ENCODE assay signal across 9 mouse cellular contexts in the genomic region with DNA sequence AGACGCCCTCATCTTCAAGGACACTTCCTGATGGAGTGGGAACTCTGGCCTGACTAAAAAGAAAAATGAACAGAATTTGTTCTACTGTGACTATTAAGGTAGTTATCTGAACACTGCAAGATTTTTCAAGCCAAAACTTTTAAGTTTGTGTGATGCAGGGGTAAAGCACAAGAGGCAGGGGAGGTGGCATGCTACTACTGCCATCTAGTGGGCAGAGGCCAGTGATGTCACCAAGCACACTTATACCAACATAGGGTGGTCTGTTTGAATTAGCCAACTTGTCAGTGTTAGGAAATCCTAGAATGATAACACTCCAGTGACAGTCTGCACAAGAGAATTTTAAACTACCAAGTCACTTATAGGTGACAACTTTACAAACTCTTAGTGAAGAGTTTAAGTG. TPM values are rescaled to one million over a fixed set of nuclear protein-coding genes. Genes with fewer than 3 reads are reported as not detected.
DNase-seq lines count a peak whose midpoint lies in the region; ATAC-seq and TF ChIP-seq lines count a peak whose summit lies in the region.
"Had no signal": no experiment of that assay in that cellular context is flagged by ENCODE, and none has a peak within 500 bp of the region (broad histone marks: within the 10 kb centered on the region; RNA-seq: fewer than 3 reads in every experiment).

No protein-coding gene starts in this region.

- no peak overlapping the region for H3K4me3 ChIP-seq in layer of hippocampus, adult 2 months
- no peak overlapping the region for H3K4me3 ChIP-seq in G1E (ENCODE audit: low read depth, low read length)
- no peak overlapping the region for H3K4me3 ChIP-seq in bone marrow macrophage, adult 2 months (ENCODE audit: insufficient read depth, low read length)
- no peak overlapping the region for H3K4me3 ChIP-seq in liver, adult 2 months (ENCODE audit: insufficient read depth, low read depth, low read length)
- H3K4me3 ChIP-seq in neural tube, embryonic 11.5 days (ENCODE audit: low read depth, low read length): no peak overlapping the region

- no peak for TF ChIP-seq POLR2A in bone marrow macrophage, adult 2 months (IDR thresholded peaks at IDR 0.05; ENCODE audit: borderline replicate concordance, low read depth, low read length)
- no peak for TF ChIP-seq POLR2A in liver, adult 2 months (IDR thresholded peaks at IDR 0.05; ENCODE audit: extremely low read depth, insufficient read depth, low read length)

- no peak overlapping the region for H3K27ac ChIP-seq in layer of hippocampus, adult 2 months
- H3K27ac ChIP-seq in bone marrow macrophage, adult 2 months (ENCODE audit: insufficient read depth, low read depth, low read length): no peak overlapping the region
- no peak overlapping the region for H3K27ac ChIP-seq in liver, adult 2 months (replicated peaks; ENCODE audit: insufficient read depth, low read depth, low read length)
- no peak overlapping the region for H3K27ac ChIP-seq in neural tube, embryonic 11.5 days (ENCODE audit: low read depth, low read length)

- TF ChIP-seq CTCF in layer of hippocampus, adult 2 months (conservative IDR thresholded peaks at IDR 0.05): peak; percentile 92
- peak; percentile 85 for TF ChIP-seq CTCF in G1E (IDR thresholded peaks at IDR 0.05; ENCODE audit: low read depth, low read length)
- peak; percentile 82 for TF ChIP-seq CTCF in bone marrow macrophage, adult 2 months (IDR thresholded peaks at IDR 0.05; ENCODE audit: low read depth, low read length)
- TF ChIP-seq CTCF in liver, adult 2 months (IDR thresholded peaks at IDR 0.05; ENCODE audit: low read depth, low read length): peak; percentile 75

- peak in 1 of 2 experiments; percentile 40 for DNase-seq in layer of hippocampus, adult 2 months (ENCODE audit: low spot score in 2 of 2)
- DNase-seq in layer of hippocampus, adult 9-11 months: no peak
- DNase-seq in G1E (ENCODE audit: low spot score): peak; percentile 11
- DNase-seq in frontal cortex, postnatal 36 days (ENCODE audit: low spot score in 2 of 2): peak; percentile 16 to 57
- peak; percentile 18 for DNase-seq in liver, adult 2 months (ENCODE audit: extremely low read depth, low read depth, low spot score)
- peak; percentile 33 for DNase-seq in neural tube, embryonic 11.5 days (ENCODE audit: low spot score)
- no peak for DNase-seq in urinary bladder, postnatal 36 days (ENCODE audit: low spot score in 2 of 2)

- no peaks in the 10 kb centered on the region; the same call in 1 of the 2 replicates for H3K79me2 ChIP-seq in liver, adult 2 months (ENCODE audit: control insufficient read depth, insufficient read depth, low read length)

- no peaks in the 10 kb centered on the region for H3K27me3 ChIP-seq in G1E (ENCODE audit: insufficient read depth, low read length)
- H3K27me3 ChIP-seq in liver, adult 2 months (ENCODE audit: control insufficient read depth, insufficient read depth, low read length): no peaks in the 10 kb centered on the region
- no peaks in the 10 kb centered on the region for H3K27me3 ChIP-seq in neural tube, embryonic 11.5 days (ENCODE audit: control insufficient read depth, insufficient read depth, low read length)

- peaks cover 80% of the 10 kb centered on the region for H3K36me3 ChIP-seq in G1E (replicated peaks)
- H3K36me3 ChIP-seq in liver, adult 2 months (ENCODE audit: control insufficient read depth, insufficient read depth, low read length): peaks cover 28% of the 10 kb centered on the region
- H3K36me3 ChIP-seq in neural tube, embryonic 11.5 days (ENCODE audit: control insufficient read depth, insufficient read depth, low read length): no peaks in the 10 kb centered on the region; the same call in 1 of the 2 replicates

- H3K9ac ChIP-seq in liver, adult 2 months (ENCODE audit: low read depth, low read length): no peak overlapping the region
- no peak overlapping the region for H3K9ac ChIP-seq in neural tube, embryonic 11.5 days (ENCODE audit: low read length)

- ATAC-seq in G1E (ENCODE audit: extremely low read depth, insufficient number of reproducible peaks, low FRiP score, poor library complexity, severe bottlenecking): peak; percentile 40; the same call in 1 of the 2 replicates
- no peak for ATAC-seq in neural tube, embryonic 11.5 days (ENCODE audit: insufficient read depth, low FRiP score, low TSS enrichment)

- H3K4me2 ChIP-seq in neural tube, embryonic 11.5 days (ENCODE audit: low read depth): no peak overlapping the region

- no peaks in the 10 kb centered on the region for H3K9me3 ChIP-seq in G1E (replicated peaks)
- no peaks in the 10 kb centered on the region for H3K9me3 ChIP-seq in neural tube, embryonic 11.5 days (ENCODE audit: control insufficient read depth, low read length)

- WGBS in liver, adult 2 months: 100% methylated on average over 1 of the region's 1 CpGs
- 93% methylated on average over 1 of the region's 1 CpGs for WGBS in neural tube, embryonic 11.5 days

- peaks cover 45% of the 10 kb centered on the region for H3K4me1 ChIP-seq in G1E (ENCODE audit: insufficient read depth, low read depth, low read length)
- H3K4me1 ChIP-seq in bone marrow macrophage, adult 2 months (ENCODE audit: control insufficient read depth, insufficient read depth, low read length): peaks cover 9% of the 10 kb centered on the region
- peaks cover 2% of the 10 kb centered on the region for H3K4me1 ChIP-seq in liver, adult 2 months (ENCODE audit: control insufficient read depth, insufficient read depth, low read length)
- no peaks in the 10 kb centered on the region for H3K4me1 ChIP-seq in neural tube, embryonic 11.5 days (ENCODE audit: control insufficient read depth, insufficient read depth, low read length)

RNA-seq across cellular contexts. Expression of a gene that starts 6.7 kb away (rescaled TPM):
- total RNA-seq in layer of hippocampus, adult 2 months (2021): 100 to 1,000 TPM; 105 to 111 TPM
- total RNA-seq in G1E (2014; fragmentation: Nextera tagmentation): 181 TPM in 2 replicates
- 269 and 279 TPM in 2 replicates for total RNA-seq in G1E (2017)
- 80.5 and 283 TPM in 2 replicates for polyA plus RNA-seq in G1E (2012)
- polyA plus RNA-seq in bone marrow macrophage, adult 2 months (2012; ENCODE audit: insufficient read depth, insufficient read length, missing spikeins): 66.2 and 69.9 TPM in 2 replicates
- total RNA-seq in liver, adult 2 months (2014; rRNA removed): 23.3 and 26.2 TPM in 2 replicates
- 23.1 and 25.4 TPM in 2 replicates for polyA plus RNA-seq in liver, adult 2 months (2012; rRNA removed)
- 283 and 301 TPM in 2 replicates for polyA plus RNA-seq in neural tube, embryonic 11.5 days (2014; fragmentation: Nextera tagmentation; extraction: Ambion mirVana)

RNA-seq across cellular contexts. Expression of a gene that starts 7.0 kb away (rescaled TPM):
- total RNA-seq in layer of hippocampus, adult 2 months (2021): 100 to 1,000 TPM in 1 of 2 experiments, 10 to 100 TPM in 1; 93.9 to 106 TPM
- total RNA-seq in G1E (2014; fragmentation: Nextera tagmentation) (38.2 and 57.9 TPM in 2 replicates), G1E (2017) (5.4 and 6.1 TPM in 2 replicates)
- polyA plus RNA-seq in G1E (2012): 45.4 and 60.0 TPM in 2 replicates
- polyA plus RNA-seq in bone marrow macrophage, adult 2 months (2012; ENCODE audit: insufficient read depth, insufficient read length, missing spikeins): 20.9 and 28.1 TPM in 2 replicates
- total RNA-seq in liver, adult 2 months (2014; rRNA removed): 6.6 and 10.1 TPM in 2 replicates
- 28.7 and 31.1 TPM in 2 replicates for polyA plus RNA-seq in liver, adult 2 months (2012; rRNA removed)
- polyA plus RNA-seq in neural tube, embryonic 11.5 days (2014; fragmentation: Nextera tagmentation; extraction: Ambion mirVana): 39.8 and 45.9 TPM in 2 replicates

RNA-seq across cellular contexts. Expression of a gene that starts 18.3 kb away (rescaled TPM):
- total RNA-seq in layer of hippocampus, adult 2 months (2021): not detected
- total RNA-seq in G1E (2014; fragmentation: Nextera tagmentation) (not detected in 2 replicates), G1E (2017) (0.16 TPM in 1 of 2 replicates, not detected in the other)
- not detected in 2 replicates for polyA plus RNA-seq in G1E (2012)
- polyA plus RNA-seq in bone marrow macrophage, adult 2 months (2012; ENCODE audit: insufficient read depth, insufficient read length, missing spikeins): not detected in 2 replicates
- not detected in 2 replicates for total RNA-seq in liver, adult 2 months (2014; rRNA removed)
- not detected in 2 replicates for polyA plus RNA-seq in liver, adult 2 months (2012; rRNA removed)
- polyA plus RNA-seq in neural tube, embryonic 11.5 days (2014; fragmentation: Nextera tagmentation; extraction: Ambion mirVana): not detected in 2 replicates
- polyA plus RNA-seq: neural tube, embryonic 14.5 days had no signal

RNA-seq across cellular contexts. Expression of a gene that starts 29.1 kb away (rescaled TPM):
- total RNA-seq in layer of hippocampus, adult 2 months (2021): under 1 TPM; 0.26 to 0.44 TPM
- not detected in 2 replicates for total RNA-seq in G1E (2014; fragmentation: Nextera tagmentation)
- total RNA-seq in G1E (2017): 0.05 TPM in 1 of 2 replicates, not detected in the other
- not detected in 2 replicates for polyA plus RNA-seq in G1E (2012)
- not detected in 2 replicates for polyA plus RNA-seq in bone marrow macrophage, adult 2 months (2012; ENCODE audit: insufficient read depth, insufficient read length, missing spikeins)
- not detected in 2 replicates for total RNA-seq in liver, adult 2 months (2014; rRNA removed)
- not detected in 2 replicates for polyA plus RNA-seq in liver, adult 2 months (2012; rRNA removed)
- polyA plus RNA-seq in neural tube, embryonic 11.5 days (2014; fragmentation: Nextera tagmentation; extraction: Ambion mirVana): 0.05 TPM in 1 of 2 replicates, not detected in the other
- polyA plus RNA-seq: neural tube, embryonic 14.5 days had no signal

RNA-seq across cellular contexts. Expression of a gene that starts 53.0 kb away (rescaled TPM):
- total RNA-seq in layer of hippocampus, adult 2 months (2021): 10 to 100 TPM; 20.6 to 26.3 TPM
- 49.8 and 50.1 TPM in 2 replicates for total RNA-seq in G1E (2014; fragmentation: Nextera tagmentation)
- 114 and 154 TPM in 2 replicates for total RNA-seq in G1E (2017)
- polyA plus RNA-seq in G1E (2012): 10.1 and 12.4 TPM in 2 replicates
- 20.0 and 21.0 TPM in 2 replicates for polyA plus RNA-seq in bone marrow macrophage, adult 2 months (2012; ENCODE audit: insufficient read depth, insufficient read length, missing spikeins)
- total RNA-seq in liver, adult 2 months (2014; rRNA removed): 18.2 and 22.8 TPM in 2 replicates
- polyA plus RNA-seq in liver, adult 2 months (2012; rRNA removed): 8.5 and 8.9 TPM in 2 replicates
- 73.2 and 73.8 TPM in 2 replicates for polyA plus RNA-seq in neural tube, embryonic 11.5 days (2014; fragmentation: Nextera tagmentation; extraction: Ambion mirVana)

Comparison
In these comparisons a context has a peak if more than half of its experiments do, and no peak if none do; other contexts are left out.
1. DNase-seq: peak in G1E (single experiment), frontal cortex, postnatal 36 days (2 of 2), liver, adult 2 months (single experiment) and neural tube, embryonic 11.5 days (single experiment); none in layer of hippocampus, adult 9-11 months (single experiment) and urinary bladder, postnatal 36 days (0 of 2).
2. Peak in every context shown above with its lines, with median percentiles within 50 percentile points of each other: CTCF ChIP-seq.